Mouse (Mus musculus) CH12.LX (cell line): ENCODE data around the gene Trappc4. TPM values are rescaled to one million over a fixed set of nuclear protein-coding genes. Genes with fewer than 3 reads are reported as not detected.

Source experiments
- DNase-seq: peaks from one replicate; pipeline ENCODE4 v3.0.0-alpha.2; 2013; ENCODE audit errors: extremely low read depth
- H3K27ac ChIP-seq: 2 replicates; pipeline ENCODE4 v1.5.1; 2012; ENCODE audit warnings: low read depth, mild to moderate bottlenecking, control low read depth, moderate library complexity; ENCODE audit not compliant: insufficient read depth
- H3K27me3 ChIP-seq: replicated peaks from 2 replicates; pipeline ENCODE3; 2012; ENCODE audit warnings: inconsistent platforms
- H3K36me3 ChIP-seq, 2 experiments: replicated peaks in 1 of 2; 2 replicates each; pipeline versions ENCODE3 to v1.6.1; 2012; ENCODE audit warnings: inconsistent platforms in 1 of 2, low read length in 1 of 2, mild to moderate bottlenecking in 1 of 2, mixed read lengths in 1 of 2, moderate library complexity in 1 of 2; ENCODE audit not compliant: control insufficient read depth in 1 of 2, insufficient read depth in 1 of 2
- H3K4me1 ChIP-seq, 2 experiments: 2 replicates each; pipeline ENCODE4 v1.6.1; 2012; ENCODE audit warnings: inconsistent platforms in 1 of 2, moderate library complexity in 1 of 2; ENCODE audit not compliant: insufficient read depth in 2 of 2, control insufficient read depth in 1 of 2
- H3K4me2 ChIP-seq: 2 replicates; pipeline ENCODE4 v1.6.1; 2012; ENCODE audit warnings: low read depth, mild to moderate bottlenecking, control low read depth; ENCODE audit not compliant: poor library complexity, insufficient read depth, severe bottlenecking
- H3K4me3 ChIP-seq, 3 experiments: fragments of 150-350 bp in 1 of 3; sonication (generic) in 1 of 3; replicated peaks in 1 of 3; 2 replicates each; pipeline versions ENCODE3 to v1.5.1; 2011 to 2012; ENCODE audit warnings: low read depth in 2 of 3, low read length in 2 of 3, mild to moderate bottlenecking in 2 of 3, moderate library complexity in 2 of 3, control low read depth in 1 of 3, improper control_type of control experiment in 1 of 3, inconsistent platforms in 1 of 3, mixed read lengths in 1 of 3; ENCODE audit not compliant: poor library complexity in 1 of 3
- H3K79me2 ChIP-seq: replicated peaks from 2 replicates; pipeline ENCODE4 v1.6.1; 2012; ENCODE audit warnings: mild to moderate bottlenecking, moderate library complexity; ENCODE audit not compliant: control insufficient read depth, poor library complexity, insufficient read depth, severe bottlenecking; ENCODE audit errors: extremely low read depth
- H3K9ac ChIP-seq: 2 replicates; pipeline ENCODE4 v1.6.1; 2012; ENCODE audit warnings: low read depth, mild to moderate bottlenecking, control low read depth, moderate library complexity; ENCODE audit not compliant: insufficient read depth
- H3K9me3 ChIP-seq: replicated peaks from 2 replicates; pipeline ENCODE3; 2012; ENCODE audit warnings: low read length, inconsistent platforms, mixed read lengths
- BHLHE40 ChIP-seq: IDR thresholded peaks from 2 replicates; pipeline ENCODE4 v1.6.1; 2011; ENCODE audit warnings: mild to moderate bottlenecking, low read depth, low read length, improper control_type of control experiment
- CHD1 ChIP-seq: IDR thresholded peaks from 2 replicates; pipeline ENCODE4 v1.6.1; 2012; ENCODE audit warnings: low read depth, low read length, improper control_type of control experiment, inconsistent platforms
- CHD2 ChIP-seq: IDR thresholded peaks from 2 replicates; pipeline ENCODE4 v1.6.1; 2011; ENCODE audit warnings: low read length, improper control_type of control experiment
- CTCF ChIP-seq, 2 experiments: IDR thresholded peaks in 1 of 2; conservative IDR thresholded peaks in 1 of 2; 2 replicates each; pipeline ENCODE4 v1.5.1; 2011 to 2012; ENCODE audit warnings: low read depth in 2 of 2, low read length in 2 of 2, improper control_type of control experiment in 1 of 2, inconsistent platforms in 1 of 2, mild to moderate bottlenecking in 1 of 2, moderate library complexity in 1 of 2
- E2F4 ChIP-seq: IDR thresholded peaks from 2 replicates; pipeline ENCODE4 v1.6.1; 2011; ENCODE audit warnings: low read depth, low read length, improper control_type of control experiment; ENCODE audit not compliant: insufficient replicate concordance
- EP300 ChIP-seq: IDR thresholded peaks from 2 replicates; pipeline ENCODE4 v1.6.1; 2011; ENCODE audit warnings: low read length, improper control_type of control experiment
- GABPA ChIP-seq: IDR thresholded peaks from 2 replicates; pipeline ENCODE4 v1.6.1; 2012; ENCODE audit warnings: low read depth, low read length, improper control_type of control experiment, inconsistent platforms; ENCODE audit not compliant: insufficient replicate concordance
- HCFC1 ChIP-seq: IDR thresholded peaks from 2 replicates; pipeline ENCODE4 v1.6.1; 2012; ENCODE audit warnings: low read depth, mild to moderate bottlenecking, inconsistent platforms, low read length, improper control_type of control experiment
- IRF4 ChIP-seq: IDR thresholded peaks from 2 replicates; pipeline ENCODE4 v1.6.1; 2014; ENCODE audit warnings: low read depth, mild to moderate bottlenecking, inconsistent platforms, low read length, improper control_type of control experiment
- JUN ChIP-seq: IDR thresholded peaks from 2 replicates; pipeline ENCODE4 v1.6.1; 2011; ENCODE audit warnings: low read depth, mild to moderate bottlenecking, low read length, improper control_type of control experiment, moderate library complexity; ENCODE audit not compliant: insufficient read depth
- JUND ChIP-seq: conservative IDR thresholded peaks from 2 replicates; pipeline ENCODE4 v1.6.1; 2011; ENCODE audit warnings: low read depth, low read length, improper control_type of control experiment
- KAT2A ChIP-seq: IDR thresholded peaks from 2 replicates; pipeline ENCODE4 v1.6.1; 2012; ENCODE audit warnings: low read length, improper control_type of control experiment, inconsistent platforms; ENCODE audit not compliant: insufficient replicate concordance
- MAX ChIP-seq: IDR thresholded peaks from 2 replicates; pipeline ENCODE4 v1.6.1; 2011; ENCODE audit warnings: low read length, improper control_type of control experiment
- MAZ ChIP-seq: IDR thresholded peaks from 2 replicates; pipeline ENCODE4 v1.6.1; 2012; ENCODE audit warnings: low read depth, mild to moderate bottlenecking, inconsistent platforms, low read length, improper control_type of control experiment, moderate library complexity
- MEF2A ChIP-seq: IDR thresholded peaks from 2 replicates; pipeline ENCODE4 v1.6.1; 2014; ENCODE audit warnings: low read depth, mild to moderate bottlenecking, inconsistent platforms, low read length, improper control_type of control experiment, borderline replicate concordance
- MXI1 ChIP-seq: IDR thresholded peaks from 2 replicates; pipeline ENCODE4 v1.6.1; 2011; ENCODE audit warnings: mild to moderate bottlenecking, low read depth, low read length, improper control_type of control experiment
- MYC ChIP-seq: IDR thresholded peaks from 2 replicates; pipeline ENCODE4 v1.6.1; 2011; ENCODE audit warnings: low read depth, mild to moderate bottlenecking, improper control_type of control experiment, low read length
- NELFE ChIP-seq: IDR thresholded peaks from 2 replicates; pipeline ENCODE4 v1.6.1; 2011; ENCODE audit warnings: low read depth, low read length, improper control_type of control experiment
- NRF1 ChIP-seq: IDR thresholded peaks from 2 replicates; pipeline ENCODE4 v1.6.1; 2014; ENCODE audit warnings: low read depth, mild to moderate bottlenecking, inconsistent platforms, low read length, improper control_type of control experiment, moderate library complexity
- PAX5 ChIP-seq: IDR thresholded peaks from 2 replicates; pipeline ENCODE4 v1.6.1; 2012; ENCODE audit warnings: low read length, inconsistent platforms, mixed read lengths
- RAD21 ChIP-seq: IDR thresholded peaks from 2 replicates; pipeline ENCODE4 v1.6.1; 2011; ENCODE audit warnings: low read depth, mild to moderate bottlenecking, low read length, improper control_type of control experiment, moderate library complexity
- RCOR1 ChIP-seq: conservative IDR thresholded peaks from 2 replicates; pipeline ENCODE4 v1.6.1; 2012; ENCODE audit warnings: low read depth, mild to moderate bottlenecking, inconsistent platforms, low read length, improper control_type of control experiment
- SIN3A ChIP-seq: IDR thresholded peaks from 2 replicates; pipeline ENCODE4 v1.6.1; 2012; ENCODE audit warnings: low read length, improper control_type of control experiment, inconsistent platforms
- SMC3 ChIP-seq: IDR thresholded peaks from 2 replicates; pipeline ENCODE4 v1.6.1; 2011; ENCODE audit warnings: low read depth, low read length, improper control_type of control experiment
- TBP ChIP-seq: conservative IDR thresholded peaks from 2 replicates; pipeline ENCODE4 v1.6.1; 2011; ENCODE audit warnings: low read depth, low read length, improper control_type of control experiment
- TCF12 ChIP-seq: IDR thresholded peaks from 2 replicates; pipeline ENCODE4 v1.6.1; 2014; ENCODE audit warnings: low read depth, mild to moderate bottlenecking, inconsistent platforms, low read length, improper control_type of control experiment
- USF1 ChIP-seq: IDR thresholded peaks from 2 replicates; pipeline ENCODE4 v1.6.1; 2014; ENCODE audit warnings: low read depth, mild to moderate bottlenecking, inconsistent platforms, low read length, improper control_type of control experiment
- USF2 ChIP-seq: conservative IDR thresholded peaks from 2 replicates; pipeline ENCODE4 v1.6.1; 2011; ENCODE audit warnings: low read depth, low read length, improper control_type of control experiment
- ZC3H11A ChIP-seq: IDR thresholded peaks from 2 replicates; pipeline ENCODE4 v1.6.1; 2012; ENCODE audit warnings: low read depth, mild to moderate bottlenecking, inconsistent platforms, low read length, improper control_type of control experiment
- ZKSCAN1 ChIP-seq: IDR thresholded peaks from 2 replicates; pipeline ENCODE4 v1.6.1; 2012; ENCODE audit warnings: low read depth, inconsistent platforms, low read length, improper control_type of control experiment, borderline replicate concordance
- ZMIZ1 ChIP-seq: IDR thresholded peaks from 2 replicates; pipeline ENCODE4 v1.6.1; 2012; ENCODE audit warnings: low read depth, mild to moderate bottlenecking, inconsistent platforms, low read length, improper control_type of control experiment
- ZNF384 ChIP-seq: IDR thresholded peaks from 2 replicates; pipeline ENCODE4 v1.6.1; 2012; ENCODE audit warnings: low read depth, low read length, improper control_type of control experiment, inconsistent platforms
- dilution Hi-C: fragments of 300-500 bp; cut with MboI; formaldehyde crosslinking; loops from 2 replicates; pipeline ENCODE4 v1.14.3; 2020; ENCODE audit warnings: low sequenced_read_pairs; ENCODE audit not compliant: extremely low pct_unique_long_range_greater_than_20kb, extremely low pct_ligation_motif_present
- in situ Hi-C: fragments of 300-500 bp; cut with MboI; formaldehyde crosslinking; loops from 3 replicates; pipeline ENCODE4 v1.14.3; 2019; ENCODE audit warnings: low sequenced_read_pairs, low pct_ligation_motif_present, low pct_unique_long_range_greater_than_20kb, mixed read lengths
- polyA plus RNA-seq: library from polyadenylated mRNA; unstranded; fragments of >175 nt; gene quantifications from 2 replicates; pipeline ENCODE4 v1.2.1, GENCODE M21; 2012; ENCODE audit warnings: low read depth; ENCODE audit not compliant: insufficient read length
- total RNA-seq, 2 experiments: library from RNA; depleted of rRNA; stranded (reverse); fragments of 300-350 nt in 1 of 2; fragments of >200 nt in 1 of 2; gene quantifications; 2 replicates each; pipeline ENCODE4 v1.2.3; 2012 to 2014

The Trappc4 gene
- total and polyA plus RNA-seq, 3 experiments = 69.2 to 125 (median 81.3) TPM

- TF ChIP-seq ZNF384 = no peak
- peak; percentile 80; the same call in 1 of the 2 replicates for TF ChIP-seq KAT2A
- TF ChIP-seq EP300 = no peak
- 0 out of 2 replicates have a peak, but pooled peaks have one; percentile 50 for TF ChIP-seq RCOR1
- peak; percentile 99 for TF ChIP-seq USF1
- TF ChIP-seq MYC = peak; percentile 79
- peak; percentile 89 for TF ChIP-seq MAZ
- TF ChIP-seq ZKSCAN1 = no peak
- no peak for TF ChIP-seq PAX5
- peak; percentile 85 for TF ChIP-seq NELFE
- TF ChIP-seq TCF12 = peak; percentile 91
- peak; percentile 98 for TF ChIP-seq MAX
- TF ChIP-seq ZMIZ1 = no peak
- TF ChIP-seq MEF2A = peak; percentile 68
- peak; percentile 94 for TF ChIP-seq MXI1
- TF ChIP-seq JUN = no peak
- peak; percentile 98 for TF ChIP-seq BHLHE40
Measured at GRCm38 (mm10) chr9:44361190-44361917, 46.0 kb downstream of the Trappc4 start, which contains the start of gene Vps11 (continued).

DNA sequence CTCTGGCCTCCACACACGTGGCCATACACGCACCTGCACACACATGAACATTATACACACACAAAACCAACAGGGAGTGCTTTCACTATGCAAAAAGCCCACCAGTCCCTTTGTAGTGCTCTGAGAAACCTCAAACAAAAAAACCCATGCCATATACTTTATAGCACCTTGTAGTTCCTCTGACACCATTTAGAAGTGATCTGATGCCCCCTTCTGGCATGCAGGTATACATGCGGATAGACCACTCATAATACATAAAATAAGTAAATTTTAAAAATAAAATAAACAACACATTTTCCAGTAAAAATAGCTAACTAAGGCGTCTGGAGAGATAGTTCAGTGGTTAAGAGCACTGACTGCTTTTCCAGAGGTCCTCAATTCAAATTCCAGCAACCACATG, 50.2 kb downstream of the Trappc4 start:
- dilution Hi-C loops = no loop called here
- H3K4me3 ChIP-seq = no peak overlapping the region
- in situ Hi-C loops = no loop called here
- H3K4me1 ChIP-seq = peaks cover 0 to 13% of the 10 kb centered on the region in 2 experiments; a peak in 2 of 4 replicates
- no peak overlapping the region for H3K27ac ChIP-seq
- no peaks in the 10 kb centered on the region for H3K27me3 ChIP-seq
- H3K9ac ChIP-seq = no peak overlapping the region
- H3K9me3 ChIP-seq = no peaks in the 10 kb centered on the region
- H3K36me3 ChIP-seq = peaks cover 65 to 74% of the 10 kb centered on the region in 2 experiments
- peaks cover 9% of the 10 kb centered on the region for H3K79me2 ChIP-seq
- DNase-seq = peak; percentile 52
- TF ChIP-seq RAD21 (peak; percentile 75), CTCF (conservative IDR thresholded peaks at IDR 0.05 in 1 of 2, IDR thresholded peaks at IDR 0.05 in 1 of 2; ENCODE audit: low read depth in 2 of 2, low read length in 2 of 2) (peak in 1 of 2 experiments; percentile 77; a peak in 2 of 4 replicates), HCFC1 (no peak), MXI1 (no peak), MEF2A (no peak), CHD1 (no peak), ZC3H11A (peak; percentile 21; the same call in 1 of the 2 replicates), E2F4 (no peak), NELFE (no peak), KAT2A (no peak), USF1 (no peak), ZKSCAN1 (no peak), MAX (no peak), BHLHE40 (no peak), ZNF384 (no peak), GABPA (no peak), MAZ (no peak), TCF12 (0 out of 2 replicates have a peak, but pooled peaks have one; percentile 7), SIN3A (no peak), NRF1 (no peak), SMC3 (peak; percentile 65), CHD2 (no peak), RCOR1 (no peak), TBP (no peak), IRF4 (no peak), JUND (0 out of 2 replicates have a peak, but pooled peaks have one; percentile 7), USF2 (no peak), PAX5 (no peak)
- no peak overlapping the region for H3K4me2 ChIP-seq
